Mouse (Mus musculus) heart, postnatal 10 days (tissue): ENCODE data around the gene Man1a2. TPM values are rescaled to one million over a fixed set of nuclear protein-coding genes. Genes with fewer than 3 reads are reported as not detected.
A peak's percentile ranks its signal among the peaks of the same experiment; 100 is the strongest.

Experiments used
- DNase-seq, 2 experiments: peaks; one replicate each; pipeline ENCODE4 v3.0.0; 2021
- intact Hi-C: fragments of 180-260 bp; cut with DNase I; formaldehyde crosslinking; loops from one replicate; pipeline ENCODE4 v1.15.1; 2025
- total RNA-seq, 2 experiments: library from RNA; stranded (reverse); gene quantifications; 2 replicates each; pipeline ENCODE4 v1.2.3; 2021

Gene Man1a2
- total RNA-seq, 2 experiments from 2014 or later = 61.4 to 68.7 TPM

GRCm38 (mm10) chr3:100685763-100686370 is 564 bp upstream of the Man1a2 start:
- intact Hi-C loops = loop anchor here (2.0 to 10.0 kb wide), 3 partner anchors 63 to 264 kb away; partner anchors contain the start of gene Tent5c
- peak; percentile 83 to 84 for DNase-seq

GRCm38 (mm10) chr3:100684234-100684975 is 898 bp downstream of the Man1a2 start:
- intact Hi-C loops = loop anchor here (2.0 to 10.0 kb wide), 3 partner anchors 64 to 200 kb away; partner anchors contain the start of gene Tent5c
- peak; percentile 42 to 45 for DNase-seq

GRCm38 (mm10) chr3:100682841-100683240 is 2.5 kb downstream of the Man1a2 start:
- peak in 1 of 2 experiments; percentile 27 for DNase-seq
- intact Hi-C loops = loop anchor here (5.0 to 10.0 kb wide), 2 partner anchors 71 to 198 kb away; partner anchors contain the start of gene Tent5c

- intact Hi-C loops = loop anchor here (5.0 to 10.0 kb wide), 2 partner anchors 70 to 197 kb away; partner anchors contain the start of gene Tent5c
- DNase-seq = no peak
These were observed 3.0 kb downstream of the Man1a2 start for GRCm38 (mm10) chr3:100682281-100682680.

- intact Hi-C loops = loop anchor here (5.0 to 10.0 kb wide), 2 partner anchors 69 to 197 kb away; partner anchors contain the start of gene Tent5c
- peak in 1 of 2 experiments; percentile 15 for DNase-seq
These were observed 3.7 kb downstream of the Man1a2 start for GRCm38 (mm10) chr3:100681448-100682092.

- intact Hi-C loops = loop anchor here (5.0 to 10.0 kb wide), 2 partner anchors 68 to 195 kb away; partner anchors contain the start of gene Tent5c
- DNase-seq = peak in 1 of 2 experiments; percentile 18
These were observed 5.1 kb downstream of the Man1a2 start for GRCm38 (mm10) chr3:100680226-100680625.

- DNase-seq = no peak
- intact Hi-C loops = no loop called here
These were observed 6.2 kb downstream of the Man1a2 start for GRCm38 (mm10) chr3:100678951-100679570.

- intact Hi-C loops = no loop called here
- no peak for DNase-seq
These were observed 10.2 kb downstream of the Man1a2 start for GRCm38 (mm10) chr3:100675146-100675545.

GRCm38 (mm10) chr3:100670412-100670811 is 14.9 kb downstream of the Man1a2 start:
- no peak for DNase-seq
- intact Hi-C loops = no loop called here

GRCm38 (mm10) chr3:100653291-100653690 is 32.0 kb downstream of the Man1a2 start:
- intact Hi-C loops = no loop called here

GRCm38 (mm10) chr3:100641581-100641980 is 43.7 kb downstream of the Man1a2 start:
- intact Hi-C loops = no loop called here
- no peak for DNase-seq

More at GRCm38 (mm10) chr3:100653291-100653690, 32.0 kb downstream of the Man1a2 start:
- DNase-seq = no peak

- no peak for DNase-seq
- intact Hi-C loops = no loop called here
These were observed 49.0 kb downstream of the Man1a2 start for GRCm38 (mm10) chr3:100636255-100636654.

- intact Hi-C loops = no loop called here
- DNase-seq = peak in 1 of 2 experiments; percentile 23
These were observed 50.5 kb downstream of the Man1a2 start for GRCm38 (mm10) chr3:100634821-100635220.

- intact Hi-C loops = no loop called here
- no peak for DNase-seq
These were observed 66.8 kb downstream of the Man1a2 start for GRCm38 (mm10) chr3:100618511-100618910.

GRCm38 (mm10) chr3:100610916-100611315 is 74.4 kb downstream of the Man1a2 start:
- intact Hi-C loops = loop anchor here (5.0 kb wide), 1 partner anchor 71 kb away; no protein-coding TSS in a partner anchor
- DNase-seq = no peak

- DNase-seq = no peak
- intact Hi-C loops = no loop called here
These were observed 80.8 kb downstream of the Man1a2 start for GRCm38 (mm10) chr3:100604539-100604938.

GRCm38 (mm10) chr3:100599265-100599820 is 86.0 kb downstream of the Man1a2 start:
- DNase-seq = no peak
- intact Hi-C loops = no loop called here

GRCm38 (mm10) chr3:100591053-100591452 is 94.2 kb downstream of the Man1a2 start:
- no peak for DNase-seq
- intact Hi-C loops = no loop called here

- no peak for DNase-seq
- intact Hi-C loops = no loop called here
These were observed 102.5 kb downstream of the Man1a2 start for GRCm38 (mm10) chr3:100582721-100583355.
